Comparison of ENCODE assay signal across 20 mouse cellular contexts in the genomic region with DNA sequence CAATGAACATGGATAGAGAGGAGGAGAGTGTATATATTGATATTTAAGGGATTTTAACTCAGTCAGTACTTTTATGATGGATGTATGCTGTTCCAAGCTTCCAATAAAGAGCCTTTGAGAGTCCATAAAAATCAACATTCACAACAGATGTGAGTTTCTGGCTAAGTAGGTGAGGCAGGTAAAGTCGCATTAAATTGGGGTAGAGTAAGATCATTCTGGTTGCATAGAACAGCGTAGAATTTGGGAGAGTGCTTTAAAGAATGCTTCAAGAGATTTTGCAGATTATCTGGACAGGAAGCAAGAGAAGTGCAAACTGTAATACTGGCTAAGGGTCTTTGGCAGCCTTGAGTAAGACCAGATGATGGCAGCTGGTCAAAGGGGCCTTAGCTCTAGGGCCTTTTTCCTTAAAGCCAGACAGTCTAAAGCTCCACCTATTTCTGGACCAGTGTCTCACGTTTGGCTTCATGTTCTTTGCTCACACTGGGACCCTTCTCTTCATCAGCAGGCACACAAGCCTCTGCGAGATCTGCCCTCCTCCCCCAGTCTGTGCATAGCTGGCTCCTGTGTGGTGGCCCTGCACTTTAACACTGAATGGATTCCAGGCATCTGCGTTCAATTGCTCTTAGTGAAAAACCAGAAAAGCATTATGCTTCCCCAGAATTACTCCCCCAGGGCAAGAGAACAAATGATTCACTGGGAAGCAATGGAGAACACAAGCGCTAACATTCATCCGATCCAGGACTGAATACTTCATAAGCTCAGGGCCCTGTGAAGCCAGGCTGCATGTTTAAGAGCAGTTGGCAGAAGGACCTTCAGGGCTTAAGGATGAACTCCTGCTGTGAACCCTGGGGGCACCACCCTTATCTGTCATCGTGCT.
DNase-seq lines count a peak whose midpoint lies in the region; ATAC-seq and TF ChIP-seq lines count a peak whose summit lies in the region.
"Had no signal": no experiment of that assay in that cellular context is flagged by ENCODE, and none has a peak within 500 bp of the region (broad histone marks: within the 10 kb centered on the region; RNA-seq: fewer than 3 reads in every experiment).

No protein-coding gene starts in this region.

- H3K9me3 ChIP-seq in limb, embryonic 12.5 days, result no peaks in the 10 kb centered on the region
- H3K9me3 ChIP-seq in intestine, embryonic 16.5 days (ENCODE audit: control insufficient read depth, low read length), result no peaks in the 10 kb centered on the region
- H3K9me3 ChIP-seq: embryonic facial prominence, embryonic 13.5 days; forebrain, embryonic 10.5 days; heart, embryonic 10.5 days; neural tube, embryonic 12.5 days had no signal

- H3K9ac ChIP-seq in limb, embryonic 12.5 days (replicated peaks), result no peak overlapping the region
- no peak overlapping the region for H3K9ac ChIP-seq in intestine, embryonic 16.5 days (ENCODE audit: low read depth, low read length)
- H3K9ac ChIP-seq: embryonic facial prominence, embryonic 13.5 days; neural tube, embryonic 12.5 days had no signal

- DNase-seq in layer of hippocampus, adult 2 months (ENCODE audit: low spot score in 2 of 2), result peak in 1 of 2 experiments; percentile 8
- no peak for DNase-seq in layer of hippocampus, adult 9-10 months (ENCODE audit: low spot score)
- DNase-seq in NIH3T3 (ENCODE audit: low read depth), result peak; percentile 88
- DNase-seq in kidney, adult 18-20 months, result no peak
- DNase-seq in right cerebral cortex, postnatal 25 days, result no peak
- DNase-seq: cerebellum, adult 8-10 months; kidney, adult 2 months; kidney, postnatal 14 days; left cerebral cortex, postnatal 4 days; right cerebral cortex, postnatal 4 days; thymus, postnatal 36 days had no signal

- H3K4me2 ChIP-seq in limb, embryonic 12.5 days, result no peak overlapping the region
- no peak overlapping the region for H3K4me2 ChIP-seq in intestine, embryonic 16.5 days (ENCODE audit: low read depth, low read length)
- H3K4me2 ChIP-seq: embryonic facial prominence, embryonic 13.5 days; neural tube, embryonic 12.5 days had no signal

- H3K27ac ChIP-seq in layer of hippocampus, adult 2 months, result peak overlapping the region; percentile 57
- peak overlapping the region; percentile 55 for H3K27ac ChIP-seq in embryonic fibroblast, embryonic 13.5 days (ENCODE audit: insufficient read depth, low read length)
- peak overlapping the region; percentile 50; the same call in 1 of the 2 replicates for H3K27ac ChIP-seq in limb, embryonic 12.5 days
- no peak overlapping the region for H3K27ac ChIP-seq in intestine, embryonic 16.5 days (ENCODE audit: low read length)
- H3K27ac ChIP-seq: embryonic facial prominence, embryonic 13.5 days; forebrain, embryonic 10.5 days; heart, embryonic 10.5 days; neural tube, embryonic 12.5 days had no signal

- 34% methylated on average over 8 of the region's 8 CpGs for WGBS in limb, embryonic 12.5 days
- WGBS in intestine, embryonic 16.5 days, result 60% methylated on average over 8 of the region's 8 CpGs

- no peaks in the 10 kb centered on the region for H3K36me3 ChIP-seq in limb, embryonic 12.5 days
- no peaks in the 10 kb centered on the region for H3K36me3 ChIP-seq in intestine, embryonic 16.5 days (ENCODE audit: control insufficient read depth, insufficient read depth, low read length)
- H3K36me3 ChIP-seq: embryonic facial prominence, embryonic 13.5 days; forebrain, embryonic 10.5 days; heart, embryonic 10.5 days; neural tube, embryonic 12.5 days had no signal

- H3K27me3 ChIP-seq in limb, embryonic 12.5 days, result no peaks in the 10 kb centered on the region
- no peaks in the 10 kb centered on the region for H3K27me3 ChIP-seq in intestine, embryonic 16.5 days (replicated peaks; ENCODE audit: control insufficient read depth, insufficient read depth, low read length)
- H3K27me3 ChIP-seq: embryonic facial prominence, embryonic 13.5 days; megakaryocyte, embryonic 14.5 days; neural tube, embryonic 12.5 days had no signal

- 0 out of 2 replicates have a peak, but pooled peaks cover 3% of the 10 kb centered on the region for H3K4me1 ChIP-seq in embryonic fibroblast, embryonic 13.5 days (ENCODE audit: control insufficient read depth, insufficient read depth, low read length)
- peaks cover 16% of the 10 kb centered on the region for H3K4me1 ChIP-seq in limb, embryonic 12.5 days (replicated peaks)
- no peaks in the 10 kb centered on the region for H3K4me1 ChIP-seq in intestine, embryonic 16.5 days (ENCODE audit: control insufficient read depth, insufficient read depth, low read length)
- H3K4me1 ChIP-seq: heart, embryonic 10.5 days; megakaryocyte, embryonic 14.5 days; neural tube, embryonic 12.5 days had no signal

- no peak for TF ChIP-seq POLR2A in embryonic fibroblast, embryonic 13.5 days (IDR thresholded peaks at IDR 0.05; ENCODE audit: low read depth, low read length)

- TF ChIP-seq CTCF in layer of hippocampus, adult 2 months (conservative IDR thresholded peaks at IDR 0.05), result no peak
- no peak for TF ChIP-seq CTCF in embryonic fibroblast, embryonic 13.5 days (IDR thresholded peaks at IDR 0.05; ENCODE audit: borderline replicate concordance, insufficient read depth, low read length)

- peak; percentile 66; the same call in 1 of the 2 replicates for ATAC-seq in limb, embryonic 12.5 days (ENCODE audit: insufficient number of reproducible peaks, insufficient read depth, low FRiP score, low TSS enrichment, low read depth)
- ATAC-seq in intestine, embryonic 16.5 days, result no peak
- ATAC-seq: lung, postnatal 0 days had no signal

- no peak overlapping the region for H3K4me3 ChIP-seq in layer of hippocampus, adult 2 months
- H3K4me3 ChIP-seq in embryonic fibroblast, embryonic 13.5 days (ENCODE audit: insufficient read depth, low read length), result no peak overlapping the region
- no peak overlapping the region for H3K4me3 ChIP-seq in limb, embryonic 12.5 days (replicated peaks)
- H3K4me3 ChIP-seq in intestine, embryonic 16.5 days (ENCODE audit: low read length), result no peak overlapping the region
- H3K4me3 ChIP-seq: embryonic facial prominence, embryonic 13.5 days; forebrain, embryonic 10.5 days; heart, embryonic 10.5 days; megakaryocyte, embryonic 14.5 days; neural tube, embryonic 12.5 days had no signal
